Mouse (Mus musculus) inflammation-experienced regulatory T-cells, adult 6 months (primary cell): Measurements from ENCODE around the gene Sars2. TPM values are rescaled to one million over a fixed set of nuclear protein-coding genes. Genes with fewer than 3 reads are reported as not detected.

Experiments
- ATAC-seq: one replicate; pipeline ENCODE4 v1.8.0; 2017
- polyA plus RNA-seq, 3 experiments: library from polyadenylated mRNA; unstranded; fragments of 100-300 nt; shearing (Covaris generic); gene quantifications; one replicate each; pipeline ENCODE4 v1.2.1; 2017

Gene Sars2
- polyA plus RNA-seq, 3 experiments from 2014 or later, result 9.1 to 13.2 (median 10.8) TPM

GRCm38 (mm10) chr7:28780067-28780658 is 38.4 kb downstream of the Sars2 start:
- peak; percentile 24 for ATAC-seq

GRCm38 (mm10) chr7:28780857-28781256 is 39.1 kb downstream of the Sars2 start:
- ATAC-seq, result peak; percentile 42

DNA sequence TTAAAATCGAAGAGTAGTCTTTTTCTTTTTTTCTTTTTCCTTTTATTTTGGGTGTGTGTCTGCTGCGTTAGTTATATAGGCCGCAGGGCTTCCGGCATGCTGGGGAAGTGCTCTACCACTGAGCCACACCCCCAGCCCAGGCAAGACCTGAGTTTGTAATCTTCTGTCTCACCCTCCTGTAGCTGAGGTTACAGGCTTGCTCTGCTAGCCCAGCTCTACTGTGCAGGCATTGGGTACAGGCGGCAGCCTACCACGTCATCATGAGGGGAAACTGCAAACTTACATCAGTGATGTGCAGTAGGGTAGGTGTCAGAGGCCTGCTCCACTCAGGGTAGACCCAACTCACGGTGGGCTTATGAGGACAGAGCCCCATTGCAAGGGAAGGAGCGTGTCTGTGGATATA is 39.5 kb downstream of the Sars2 start:
- ATAC-seq, result peak; percentile 91

DNA sequence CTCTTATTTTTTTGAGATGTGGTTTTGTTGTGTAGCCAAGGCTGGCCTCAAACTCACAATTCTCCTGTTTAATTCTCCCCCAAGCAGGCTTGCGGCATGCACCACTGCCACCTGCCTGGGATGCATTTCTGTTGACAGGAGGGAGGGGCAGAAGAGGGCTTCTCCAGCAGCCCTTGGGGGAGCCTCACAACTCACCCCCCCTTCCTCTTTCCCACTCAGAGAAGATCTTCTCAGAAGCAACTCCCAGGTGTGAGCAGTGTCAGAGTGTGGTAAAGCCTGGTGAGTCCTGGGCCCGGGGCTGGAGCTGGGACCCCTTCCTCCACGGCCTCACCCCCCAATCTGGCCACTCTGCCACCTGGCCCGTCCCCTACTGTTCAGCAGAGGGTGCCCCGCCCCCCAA is 43.4 kb downstream of the Sars2 start:
- no peak for ATAC-seq

DNA sequence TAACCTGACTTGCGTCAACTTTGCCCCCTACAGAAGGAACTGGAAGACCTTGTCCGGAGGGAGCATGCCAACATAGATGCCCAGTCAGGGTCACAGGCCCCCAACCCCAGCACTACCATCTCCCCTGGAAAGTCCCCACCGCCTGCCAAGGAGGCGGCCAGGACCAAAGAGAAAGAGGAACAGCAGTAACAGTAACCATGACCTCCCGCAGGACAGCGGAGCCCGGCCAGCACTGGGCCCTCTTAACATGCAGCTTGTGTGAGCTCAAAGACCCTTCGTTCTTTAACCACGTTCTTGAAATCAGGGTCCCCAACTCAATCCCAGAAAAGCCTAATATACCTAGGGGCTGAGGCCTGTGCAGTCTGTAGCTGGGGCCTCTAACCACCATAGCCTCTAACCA is 46.1 kb downstream of the Sars2 start:
- ATAC-seq, result no peak

DNA sequence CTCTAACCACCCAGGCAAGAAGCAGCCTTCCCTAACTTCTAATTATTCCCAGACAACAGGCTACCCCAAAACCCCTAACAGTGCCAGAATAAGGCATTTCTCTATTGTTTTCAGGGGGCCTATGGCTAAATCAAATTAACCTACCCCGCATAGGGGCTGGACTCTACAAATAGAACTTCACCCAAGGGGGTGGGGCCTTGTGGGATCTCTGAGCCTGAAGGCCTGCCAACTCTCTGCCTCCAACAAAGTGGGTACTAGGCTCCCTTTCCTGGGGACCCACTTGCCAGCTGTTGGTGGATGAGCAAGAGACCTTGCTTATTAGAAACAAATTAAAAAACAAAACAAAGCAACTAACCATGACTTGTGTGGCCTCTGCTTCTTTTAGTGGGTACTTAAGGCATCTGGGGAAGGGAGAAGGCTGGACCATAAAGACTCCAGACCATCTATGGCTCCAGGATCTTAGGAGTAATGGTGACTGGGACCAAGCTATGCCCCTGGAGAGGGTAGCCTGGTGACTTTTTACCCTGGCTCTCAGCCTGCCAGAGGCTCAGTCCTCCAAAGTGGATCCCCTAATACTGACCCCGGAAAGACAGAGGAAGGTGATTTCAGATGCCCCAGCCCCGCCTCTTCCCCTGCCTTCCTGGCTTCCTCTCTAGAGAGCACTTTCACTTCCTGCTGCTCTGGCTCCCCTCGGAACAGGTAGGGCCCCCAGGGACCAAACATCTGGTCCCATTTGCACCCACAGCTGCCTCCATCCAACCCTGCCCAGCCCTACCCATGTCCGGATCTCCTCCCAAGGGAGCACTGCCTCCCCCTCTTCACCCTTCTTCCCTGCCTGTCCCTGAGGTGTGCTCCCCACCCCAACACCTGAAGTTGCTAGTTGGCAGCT is 46.8 kb downstream of the Sars2 start, which contains the start of gene Rinl:
Gene Rinl (plus strand): TSS at position 663 of the 889 bp plus-strand sequence.
- peak; percentile 84 for ATAC-seq

- ATAC-seq, result no peak
Measured at GRCm38 (mm10) chr7:28789235-28789634, 47.4 kb downstream of the Sars2 start.

DNA sequence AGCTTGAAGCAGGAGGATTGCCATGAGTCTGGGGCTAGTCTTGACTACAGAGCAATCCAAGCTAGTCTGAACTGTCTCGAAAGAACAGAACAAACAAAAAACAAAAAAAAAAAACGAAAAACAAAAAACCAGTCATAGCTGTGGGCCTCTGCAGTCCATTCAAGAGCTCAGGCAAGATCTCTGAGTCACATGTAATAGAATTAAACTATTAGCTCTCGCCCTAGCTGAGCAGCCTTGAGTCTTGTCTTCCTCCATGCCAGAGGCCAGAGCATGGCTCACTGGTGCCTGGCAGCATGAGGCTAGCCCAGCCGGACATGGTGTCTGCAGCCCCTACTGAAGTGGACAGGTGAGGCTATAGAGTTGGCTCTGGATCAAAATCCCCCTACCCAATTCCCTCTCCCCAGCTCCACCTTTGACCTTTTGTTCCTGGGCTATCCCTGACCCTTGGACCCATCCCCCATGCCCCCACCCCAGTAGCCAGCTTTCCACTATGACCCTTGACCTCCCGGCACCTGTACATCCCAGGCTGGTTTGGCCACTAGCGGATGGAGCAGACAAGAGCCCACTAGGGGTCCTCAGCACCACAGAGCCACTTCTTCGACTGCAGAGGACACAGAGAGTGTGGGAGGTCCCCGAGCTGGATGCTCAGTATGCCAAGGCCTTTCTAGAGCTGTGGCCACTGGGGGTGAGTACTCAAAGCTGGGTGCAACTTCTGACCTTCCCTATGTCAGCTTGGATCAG is 48.4 kb downstream of the Sars2 start:
- ATAC-seq, result no peak

- ATAC-seq, result no peak
Measured at GRCm38 (mm10) chr7:28791706-28792105, 49.9 kb downstream of the Sars2 start.

- ATAC-seq, result peak; percentile 78
Measured at GRCm38 (mm10) chr7:28792391-28793185, 50.8 kb downstream of the Sars2 start.

- no peak for ATAC-seq
Measured at GRCm38 (mm10) chr7:28793834-28794233, 52.0 kb downstream of the Sars2 start.

DNA sequence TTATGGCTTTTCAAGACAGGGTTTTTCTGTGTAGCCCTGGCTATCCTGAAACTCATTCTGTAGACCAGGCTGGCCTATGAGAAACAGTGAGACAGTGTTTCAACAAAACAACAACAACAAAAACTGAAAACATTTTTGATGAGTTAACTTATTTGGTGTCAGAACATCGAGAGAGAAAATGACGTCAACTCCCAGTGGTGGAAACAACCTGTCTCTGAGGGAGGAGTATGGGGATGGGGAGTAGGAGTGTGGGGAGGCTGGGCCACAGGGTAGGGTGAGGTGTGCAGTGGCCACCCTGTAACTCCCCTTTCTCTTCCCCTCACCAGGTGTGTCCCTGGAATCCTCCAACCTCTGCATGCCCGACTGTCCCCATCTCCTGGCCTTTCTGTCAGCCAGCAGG is 52.7 kb downstream of the Sars2 start:
- peak; percentile 20 for ATAC-seq

- ATAC-seq, result no peak
Measured at GRCm38 (mm10) chr7:28795832-28796231, 54.0 kb downstream of the Sars2 start.

DNA sequence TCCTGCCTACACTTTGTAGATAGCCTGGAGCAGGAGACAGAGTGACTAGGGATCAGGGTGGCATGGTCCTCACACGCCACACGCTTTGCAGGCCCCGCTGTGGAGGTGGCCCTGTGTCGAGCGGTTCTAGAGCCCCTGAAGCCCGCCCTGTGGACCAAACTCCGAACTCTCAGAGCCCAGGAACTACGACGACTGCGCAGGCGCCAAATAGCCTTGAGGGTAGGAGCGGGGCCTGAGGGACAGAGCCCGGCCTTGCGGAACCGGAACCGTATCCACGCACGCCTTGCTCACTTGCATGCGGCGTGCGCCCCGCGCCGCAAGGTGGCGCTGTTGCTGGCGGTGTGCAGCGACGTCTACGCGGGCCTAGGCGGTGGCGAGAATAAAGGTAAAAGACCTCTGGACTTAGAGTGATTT is 54.8 kb downstream of the Sars2 start:
- no peak for ATAC-seq

DNA sequence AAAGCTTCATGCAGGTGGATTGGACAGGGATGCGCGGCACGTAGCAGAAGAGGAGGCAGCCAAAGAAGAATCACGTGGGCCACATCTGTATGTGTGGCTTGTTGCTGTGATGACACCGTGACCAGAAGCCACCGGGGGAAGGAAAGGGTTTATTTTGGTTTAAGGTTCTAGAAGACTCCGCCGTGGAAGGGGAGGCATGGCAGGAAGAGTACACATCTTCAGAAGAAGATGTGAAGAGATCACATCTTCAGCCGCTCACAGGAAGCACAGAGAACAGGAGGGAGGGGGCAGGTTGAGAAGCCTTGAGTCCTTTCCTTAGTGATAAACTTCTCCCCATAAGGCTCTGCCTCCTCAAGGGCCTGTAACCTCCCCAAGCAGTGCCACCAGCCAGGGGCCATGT is 58.2 kb downstream of the Sars2 start:
- peak; percentile 79 for ATAC-seq

- ATAC-seq, result no peak
Measured at GRCm38 (mm10) chr7:28801451-28801850, 59.7 kb downstream of the Sars2 start.

DNA sequence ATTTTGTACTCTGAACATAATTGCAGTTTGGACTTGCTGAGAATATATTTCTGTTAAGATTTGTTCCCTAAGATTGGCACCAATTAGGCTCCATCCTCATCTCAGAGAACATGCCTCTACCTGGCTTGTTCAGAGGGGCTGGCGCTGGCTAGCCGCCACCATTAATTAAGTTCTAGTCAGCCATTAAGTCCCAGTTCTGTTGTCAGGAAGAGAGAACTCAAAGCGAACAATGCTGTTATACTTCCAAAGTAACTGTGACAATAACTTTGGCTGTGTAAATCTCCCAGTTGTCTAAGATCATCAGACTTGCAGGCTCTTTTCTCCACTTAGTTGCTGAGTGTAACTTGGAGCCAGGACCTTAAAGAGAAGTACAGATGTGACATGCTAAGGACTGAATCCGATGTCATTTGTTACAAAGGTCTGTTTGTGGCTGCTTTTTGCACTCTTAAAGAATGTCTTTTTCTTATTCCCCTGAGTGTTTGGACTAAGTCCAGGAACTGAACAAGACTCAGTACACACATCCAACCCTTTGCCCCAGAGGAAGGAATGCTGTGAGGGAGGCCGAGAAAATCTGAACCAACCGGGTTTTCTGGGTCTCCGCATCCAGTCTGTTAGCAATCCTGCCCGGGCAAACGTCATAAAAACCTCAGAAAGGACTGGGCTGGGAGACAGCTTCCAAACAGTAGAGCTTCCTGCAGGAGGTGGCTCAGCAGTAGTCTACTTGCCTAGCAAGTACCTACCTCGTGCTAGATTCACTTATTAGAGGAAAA is 60.3 kb downstream of the Sars2 start:
- no peak for ATAC-seq

GRCm38 (mm10) chr7:28802846-28803588 is 61.2 kb downstream of the Sars2 start:
- peak; percentile 33 for ATAC-seq
